Mouse (Mus musculus): ENCODE measurements around the gene Pcdh9.

Gene Pcdh9

GRCm38 (mm10) chr14:93126993-93127392 lies 763.5 kb downstream of the Pcdh9 start:
- DNase-seq = no peak

GRCm38 (mm10) chr14:93102755-93103154 lies 787.7 kb downstream of the Pcdh9 start:
- DNase-seq = no peak

GRCm38 (mm10) chr14:93095081-93095480 lies 795.4 kb downstream of the Pcdh9 start:
- DNase-seq = no peak

- peak; percentile 41 for DNase-seq
Observed at GRCm38 (mm10) chr14:93092806-93093205, 797.7 kb downstream of the Pcdh9 start.

- peak; percentile 27 for DNase-seq
Observed at GRCm38 (mm10) chr14:93085646-93086045, 804.8 kb downstream of the Pcdh9 start.

- no peak for DNase-seq
Observed at GRCm38 (mm10) chr14:93083140-93083539, 807.3 kb downstream of the Pcdh9 start.

- DNase-seq = no peak
Observed at GRCm38 (mm10) chr14:93080910-93081309, 809.6 kb downstream of the Pcdh9 start.

GRCm38 (mm10) chr14:93075761-93076160 lies 814.7 kb downstream of the Pcdh9 start:
- DNase-seq = no peak

- DNase-seq = no peak
Observed at GRCm38 (mm10) chr14:93072346-93072745, 818.1 kb downstream of the Pcdh9 start.

GRCm38 (mm10) chr14:93070140-93070539 lies 820.3 kb downstream of the Pcdh9 start:
- peak; percentile 48 for DNase-seq

GRCm38 (mm10) chr14:93067411-93068336 lies 822.8 kb downstream of the Pcdh9 start:
- peak; percentile 53 for DNase-seq

GRCm38 (mm10) chr14:93066732-93067410 lies 823.6 kb downstream of the Pcdh9 start:
- no peak for DNase-seq

- no peak for DNase-seq
Observed at GRCm38 (mm10) chr14:93061824-93062620, 828.5 kb downstream of the Pcdh9 start.

GRCm38 (mm10) chr14:93058799-93059198 lies 831.7 kb downstream of the Pcdh9 start:
- no peak for DNase-seq

- DNase-seq = no peak
Observed at GRCm38 (mm10) chr14:93055997-93056396, 834.5 kb downstream of the Pcdh9 start.

- no peak for DNase-seq
Observed at GRCm38 (mm10) chr14:93040591-93040990, 849.9 kb downstream of the Pcdh9 start.

- no peak for DNase-seq
Observed at GRCm38 (mm10) chr14:93039326-93040221, 850.9 kb downstream of the Pcdh9 start.

GRCm38 (mm10) chr14:93009147-93010064 lies 881.1 kb downstream of the Pcdh9 start:
- DNase-seq = no peak

All from heart, adult 11 months (tissue).